Mouse (Mus musculus): ENCODE measurements around the gene Lyz1. TPM values are rescaled to one million over a fixed set of nuclear protein-coding genes. Genes with fewer than 3 reads are reported as not detected.
"Not testable (repeated sequence)": the region's sequence is repeated elsewhere in the genome, so short reads cannot be mapped to it uniquely, and the experiment has no call there.

Lyz1 gene
- polyA plus RNA-seq, 1 experiment from 2014 or later = 7.7 TPM

- H3K27ac ChIP-seq (ENCODE audit: low read depth, low read length) = no peak overlapping the region
- H3K4me2 ChIP-seq (replicated peaks; ENCODE audit: low read depth) = no peak overlapping the region
- no peak overlapping the region for H3K4me3 ChIP-seq (ENCODE audit: low read depth, low read length)
- no peaks in the 10 kb centered on the region for H3K9me3 ChIP-seq (ENCODE audit: control insufficient read depth)
- no peak for TF ChIP-seq CTCF (IDR thresholded peaks at IDR 0.05; ENCODE audit: low read depth)
- no peak overlapping the region for H3K9ac ChIP-seq (ENCODE audit: low read depth, low read length)
- no peaks in the 10 kb centered on the region for H3K4me1 ChIP-seq (replicated peaks; ENCODE audit: control insufficient read depth, insufficient read depth, low read length)
- WGBS = 90% methylated on average over 9 of the region's 9 CpGs
- H3K36me3 ChIP-seq (ENCODE audit: control insufficient read depth, insufficient read depth) = no peaks in the 10 kb centered on the region
- ATAC-seq = no peak
- no peaks in the 10 kb centered on the region for H3K27me3 ChIP-seq (replicated peaks; ENCODE audit: control insufficient read depth, insufficient read depth, low read length)
Measured at GRCm38 (mm10) chr10:117288197-117289033, 4.3 kb downstream of the Lyz1 start.

- no peak overlapping the region for H3K9ac ChIP-seq (ENCODE audit: low read depth, low read length)
- TF ChIP-seq CTCF (IDR thresholded peaks at IDR 0.05; ENCODE audit: low read depth) = no peak
- ATAC-seq = no peak
Measured at GRCm38 (mm10) chr10:117287226-117287850, 5.3 kb downstream of the Lyz1 start.

GRCm38 (mm10) chr10:117286366-117286970 is 6.2 kb downstream of the Lyz1 start:
- Histone ChIP-seq H3K4me3 (ENCODE audit: low read depth, low read length) (no peak overlapping the region), H3K4me2 (replicated peaks; ENCODE audit: low read depth) (no peak overlapping the region), H3K27me3 (replicated peaks; ENCODE audit: control insufficient read depth, insufficient read depth, low read length) (no peaks in the 10 kb centered on the region), H3K27ac (ENCODE audit: low read depth, low read length) (no peak overlapping the region), H3K4me1 (replicated peaks; ENCODE audit: control insufficient read depth, insufficient read depth, low read length) (no peaks in the 10 kb centered on the region), H3K9ac (ENCODE audit: low read depth, low read length) (no peak overlapping the region), H3K36me3 (ENCODE audit: control insufficient read depth, insufficient read depth) (no peaks in the 10 kb centered on the region), H3K9me3 (ENCODE audit: control insufficient read depth) (no peaks in the 10 kb centered on the region)
- WGBS = 92% methylated on average over 6 of the region's 6 CpGs
- no peak for TF ChIP-seq CTCF (IDR thresholded peaks at IDR 0.05; ENCODE audit: low read depth)
- no peak for ATAC-seq

More at GRCm38 (mm10) chr10:117287226-117287850, 5.3 kb downstream of the Lyz1 start:
- H3K4me1 ChIP-seq (replicated peaks; ENCODE audit: control insufficient read depth, insufficient read depth, low read length) = no peaks in the 10 kb centered on the region
- no peaks in the 10 kb centered on the region for H3K9me3 ChIP-seq (ENCODE audit: control insufficient read depth)
- H3K27ac ChIP-seq (ENCODE audit: low read depth, low read length) = no peak overlapping the region
- WGBS = 73% methylated on average over 3 of the region's 3 CpGs
- no peaks in the 10 kb centered on the region for H3K27me3 ChIP-seq (replicated peaks; ENCODE audit: control insufficient read depth, insufficient read depth, low read length)
- no peak overlapping the region for H3K4me2 ChIP-seq (replicated peaks; ENCODE audit: low read depth)
- H3K36me3 ChIP-seq (ENCODE audit: control insufficient read depth, insufficient read depth) = no peaks in the 10 kb centered on the region
- no peak overlapping the region for H3K4me3 ChIP-seq (ENCODE audit: low read depth, low read length)

- not testable (repeated sequence) for H3K36me3 ChIP-seq (ENCODE audit: control insufficient read depth, insufficient read depth); H3K9me3 ChIP-seq (ENCODE audit: control insufficient read depth); H3K27me3 ChIP-seq (replicated peaks; ENCODE audit: control insufficient read depth, insufficient read depth, low read length); H3K27ac ChIP-seq (ENCODE audit: low read depth, low read length); H3K4me3 ChIP-seq (ENCODE audit: low read depth, low read length); H3K9ac ChIP-seq (ENCODE audit: low read depth, low read length); H3K4me2 ChIP-seq (replicated peaks; ENCODE audit: low read depth); H3K4me1 ChIP-seq (replicated peaks; ENCODE audit: control insufficient read depth, insufficient read depth, low read length); ATAC-seq
- 87% methylated on average over 3 of the region's 7 CpGs for WGBS
Measured at GRCm38 (mm10) chr10:117285584-117285983, 7.1 kb downstream of the Lyz1 start.

- Histone ChIP-seq H3K9me3 (ENCODE audit: control insufficient read depth) (no peaks in the 10 kb centered on the region), H3K27ac (ENCODE audit: low read depth, low read length) (no peak overlapping the region), H3K27me3 (replicated peaks; ENCODE audit: control insufficient read depth, insufficient read depth, low read length) (no peaks in the 10 kb centered on the region), H3K9ac (ENCODE audit: low read depth, low read length) (no peak overlapping the region), H3K4me2 (replicated peaks; ENCODE audit: low read depth) (no peak overlapping the region), H3K36me3 (ENCODE audit: control insufficient read depth, insufficient read depth) (no peaks in the 10 kb centered on the region), H3K4me1 (replicated peaks; ENCODE audit: control insufficient read depth, insufficient read depth, low read length) (no peaks in the 10 kb centered on the region), H3K4me3 (ENCODE audit: low read depth, low read length) (no peak overlapping the region)
- 85% methylated on average over 10 of the region's 10 CpGs for WGBS
- TF ChIP-seq CTCF (IDR thresholded peaks at IDR 0.05; ENCODE audit: low read depth) = no peak
- ATAC-seq = no peak
Measured at GRCm38 (mm10) chr10:117284578-117285520, 7.8 kb downstream of the Lyz1 start.

Measured in intestine, postnatal 0 days (tissue).